ENCODE assay signal across 8 mouse cellular contexts in genomic region chr6:97457210-97457609, GRCm38 (mm10).
DNase-seq lines count a peak whose midpoint lies in the region; ATAC-seq and TF ChIP-seq lines count a peak whose summit lies in the region.
"Had no signal": no experiment of that assay in that cellular context is flagged by ENCODE, and none has a peak within 500 bp of the region (broad histone marks: within the 10 kb centered on the region; RNA-seq: fewer than 3 reads in every experiment).

No protein-coding gene starts in this region.

- intact Hi-C loops in left cerebral cortex, postnatal 36 days (cut with DNase I) = no loop called here

- H3K9ac ChIP-seq in midbrain, embryonic 13.5 days (replicated peaks) = no peak overlapping the region
- H3K9ac ChIP-seq in midbrain, embryonic 15.5 days = no peak overlapping the region
- no peak overlapping the region for H3K9ac ChIP-seq in heart, embryonic 14.5 days (ENCODE audit: low read length)
- H3K9ac ChIP-seq in limb, embryonic 11.5 days (ENCODE audit: low read length) = no peak overlapping the region
- H3K9ac ChIP-seq: embryonic facial prominence, embryonic 12.5 days had no signal

- ATAC-seq in midbrain, embryonic 13.5 days = no peak
- no peak for ATAC-seq in midbrain, embryonic 15.5 days (replicated peaks)
- no peak for ATAC-seq in heart, embryonic 14.5 days (ENCODE audit: insufficient number of reproducible peaks, insufficient read depth, low FRiP score, low read depth)
- ATAC-seq in limb, embryonic 11.5 days (ENCODE audit: insufficient number of reproducible peaks, low FRiP score, low TSS enrichment, low read depth) = no peak

- H3K27ac ChIP-seq in midbrain, embryonic 13.5 days = peak overlapping the region; percentile 27; the same call in 1 of the 2 replicates
- no peak overlapping the region for H3K27ac ChIP-seq in midbrain, embryonic 15.5 days
- peak overlapping the region; percentile 59 to 71; a peak in 3 of 4 replicates for H3K27ac ChIP-seq in heart, embryonic 14.5 days (replicated peaks in 1 of 2; ENCODE audit: control insufficient read depth in 1 of 2, insufficient read depth in 1 of 2, low read depth in 2 of 2, low read length in 2 of 2)
- no peak overlapping the region for H3K27ac ChIP-seq in limb, embryonic 11.5 days (replicated peaks; ENCODE audit: low read depth, low read length)
- peak overlapping the region; percentile 25 for H3K27ac ChIP-seq in small intestine, adult 2 months (ENCODE audit: insufficient read depth, low read depth, low read length)
- H3K27ac ChIP-seq: embryonic facial prominence, embryonic 12.5 days had no signal

- WGBS in midbrain, embryonic 13.5 days = 69% methylated on average over 2 of the region's 2 CpGs
- WGBS in midbrain, embryonic 15.5 days = 56% methylated on average over 2 of the region's 2 CpGs
- 31% methylated on average over 2 of the region's 2 CpGs for WGBS in heart, embryonic 14.5 days
- WGBS in limb, embryonic 11.5 days = 32% methylated on average over 2 of the region's 2 CpGs
- WGBS in small intestine, adult 2 months = 53% methylated on average over 2 of the region's 2 CpGs

- peaks cover 29% of the 10 kb centered on the region for H3K4me1 ChIP-seq in midbrain, embryonic 13.5 days (replicated peaks)
- H3K4me1 ChIP-seq in midbrain, embryonic 15.5 days = peaks cover 15% of the 10 kb centered on the region
- H3K4me1 ChIP-seq in heart, embryonic 14.5 days (ENCODE audit: control insufficient read depth in 2 of 2, insufficient read depth in 2 of 2, low read length in 2 of 2) = peaks cover 9 to 13% of the 10 kb centered on the region in 2 experiments
- H3K4me1 ChIP-seq in limb, embryonic 11.5 days (ENCODE audit: control insufficient read depth, insufficient read depth, low read length) = peaks cover 4% of the 10 kb centered on the region; the same call in 1 of the 2 replicates
- H3K4me1 ChIP-seq in small intestine, adult 2 months (ENCODE audit: control insufficient read depth, insufficient read depth, insufficient read length, low read length) = no peaks in the 10 kb centered on the region

- H3K4me3 ChIP-seq in midbrain, embryonic 13.5 days (replicated peaks) = no peak overlapping the region
- H3K4me3 ChIP-seq in midbrain, embryonic 15.5 days = no peak overlapping the region
- H3K4me3 ChIP-seq in heart, embryonic 14.5 days (ENCODE audit: control insufficient read depth in 1 of 2, insufficient read depth in 1 of 2, low read depth in 1 of 2, low read length in 2 of 2) = peak overlapping the region in 1 of 2 experiments; percentile 0; a peak in 2 of 4 replicates
- no peak overlapping the region for H3K4me3 ChIP-seq in limb, embryonic 11.5 days (ENCODE audit: low read depth, low read length)
- no peak overlapping the region for H3K4me3 ChIP-seq in small intestine, adult 2 months (ENCODE audit: low read depth, low read length)
- H3K4me3 ChIP-seq: embryonic facial prominence, embryonic 12.5 days had no signal

- TF ChIP-seq CTCF in small intestine, adult 2 months (IDR thresholded peaks at IDR 0.05; ENCODE audit: extremely low read depth, insufficient read length, insufficient replicate concordance, low read depth, low read length) = no peak

- peak; percentile 29 for DNase-seq in limb, embryonic 11.5 days (ENCODE audit: low spot score)
- DNase-seq in right cerebral cortex, adult 18-20 months = no peak
- no peak for DNase-seq in left cerebral cortex, postnatal 36 days (ENCODE audit: low spot score in 2 of 2)

- no peaks in the 10 kb centered on the region for H3K9me3 ChIP-seq in midbrain, embryonic 13.5 days
- H3K9me3 ChIP-seq in midbrain, embryonic 15.5 days = no peaks in the 10 kb centered on the region
- H3K9me3 ChIP-seq in heart, embryonic 14.5 days (ENCODE audit: control insufficient read depth, low read length) = no peaks in the 10 kb centered on the region
- H3K9me3 ChIP-seq in limb, embryonic 11.5 days (ENCODE audit: control insufficient read depth, low read length) = no peaks in the 10 kb centered on the region
- H3K9me3 ChIP-seq: embryonic facial prominence, embryonic 12.5 days had no signal

- TF ChIP-seq POLR2A in small intestine, adult 2 months (IDR thresholded peaks at IDR 0.05; ENCODE audit: low read depth, low read length) = no peak

- H3K36me3 ChIP-seq in midbrain, embryonic 13.5 days = no peaks in the 10 kb centered on the region
- H3K36me3 ChIP-seq in midbrain, embryonic 15.5 days (replicated peaks) = no peaks in the 10 kb centered on the region
- no peaks in the 10 kb centered on the region for H3K36me3 ChIP-seq in heart, embryonic 14.5 days (ENCODE audit: control insufficient read depth, insufficient read depth, low read length)
- H3K36me3 ChIP-seq in limb, embryonic 11.5 days (ENCODE audit: control insufficient read depth, insufficient read depth, low read length) = no peaks in the 10 kb centered on the region
- H3K36me3 ChIP-seq in small intestine, adult 2 months (ENCODE audit: control insufficient read depth, insufficient read depth, low read length) = no peaks in the 10 kb centered on the region
- H3K36me3 ChIP-seq: embryonic facial prominence, embryonic 12.5 days had no signal

- no peaks in the 10 kb centered on the region for H3K27me3 ChIP-seq in midbrain, embryonic 13.5 days
- no peaks in the 10 kb centered on the region for H3K27me3 ChIP-seq in midbrain, embryonic 15.5 days (replicated peaks)
- H3K27me3 ChIP-seq in heart, embryonic 14.5 days (ENCODE audit: control insufficient read depth, insufficient read depth, low read length) = no peaks in the 10 kb centered on the region
- H3K27me3 ChIP-seq in limb, embryonic 11.5 days (ENCODE audit: control insufficient read depth, insufficient read depth, low read length) = no peaks in the 10 kb centered on the region
- no peaks in the 10 kb centered on the region for H3K27me3 ChIP-seq in small intestine, adult 2 months (ENCODE audit: control insufficient read depth, insufficient read depth, low read length)
- H3K27me3 ChIP-seq: embryonic facial prominence, embryonic 12.5 days had no signal

- no peak overlapping the region for H3K4me2 ChIP-seq in midbrain, embryonic 13.5 days (replicated peaks)
- no peak overlapping the region for H3K4me2 ChIP-seq in midbrain, embryonic 15.5 days
- peak overlapping the region; percentile 41 for H3K4me2 ChIP-seq in heart, embryonic 14.5 days (ENCODE audit: low read length)
- H3K4me2 ChIP-seq in limb, embryonic 11.5 days (ENCODE audit: low read depth, severe bottlenecking) = no peak overlapping the region
- H3K4me2 ChIP-seq: embryonic facial prominence, embryonic 12.5 days had no signal

Comparison
In these comparisons a context has a peak if more than half of its experiments do, and no peak if none do; other contexts are left out.
1. H3K27ac ChIP-seq: peak in midbrain, embryonic 13.5 days (single experiment), heart, embryonic 14.5 days (2 of 2) and small intestine, adult 2 months (single experiment); none in midbrain, embryonic 15.5 days (single experiment) and limb, embryonic 11.5 days (single experiment).